Mouse (Mus musculus) NIH3T3 (cell line): ENCODE results near the gene Acss1.

Source experiments
- DNase-seq: peaks from one replicate; pipeline ENCODE4 v3.0.0-alpha.2; 2012; ENCODE audit warnings: low read depth

The Acss1 gene

DNA sequence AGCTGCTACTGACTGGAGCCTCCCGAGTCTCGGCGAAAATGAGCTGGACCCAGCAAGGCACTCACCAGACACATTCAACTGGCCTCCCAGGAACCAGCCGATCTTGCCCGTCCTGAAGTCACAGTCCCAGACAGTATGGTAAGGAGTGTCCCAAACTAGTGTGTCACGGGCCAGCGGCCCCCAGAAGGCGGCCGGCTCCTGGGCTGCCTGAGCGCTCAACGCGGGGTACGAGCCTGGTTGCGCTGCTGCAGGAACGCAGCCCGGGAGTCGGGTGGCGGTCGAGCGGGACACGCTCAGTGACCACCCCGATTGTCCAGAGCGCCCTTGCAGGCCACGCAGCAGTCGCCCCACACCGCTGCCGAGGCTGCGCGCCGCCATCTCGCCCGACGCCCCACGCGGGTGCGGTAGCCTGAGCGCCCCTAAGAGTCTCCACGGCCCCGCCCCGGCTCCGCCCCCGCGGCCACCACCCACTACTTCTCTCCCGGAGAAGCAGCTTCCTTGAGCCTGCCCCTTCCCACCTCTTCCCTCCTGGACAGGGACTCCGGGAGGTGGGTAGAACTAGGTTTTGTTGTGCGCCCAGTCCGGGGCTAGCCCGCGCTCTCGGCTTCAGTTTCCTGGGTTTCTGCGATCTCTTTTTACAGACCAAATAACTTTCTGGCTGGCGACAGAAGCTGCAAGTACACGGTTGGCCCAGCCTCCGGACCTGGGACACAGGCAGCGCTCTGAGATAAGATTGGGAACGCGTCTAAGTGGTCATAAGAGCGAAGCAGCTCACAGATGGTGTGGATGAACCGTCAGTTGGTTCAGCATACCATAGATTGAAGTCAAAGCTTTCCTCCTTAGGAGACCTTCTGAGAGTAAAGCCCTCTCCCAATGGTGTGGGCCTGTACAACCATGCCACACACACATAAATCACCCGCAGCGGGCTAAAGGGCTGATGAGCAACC lies at the start of gene Acss1:
Gene Acss1 (minus strand): TSS at position 681 of the 947 bp plus-strand sequence.
- no peak for DNase-seq

DNA sequence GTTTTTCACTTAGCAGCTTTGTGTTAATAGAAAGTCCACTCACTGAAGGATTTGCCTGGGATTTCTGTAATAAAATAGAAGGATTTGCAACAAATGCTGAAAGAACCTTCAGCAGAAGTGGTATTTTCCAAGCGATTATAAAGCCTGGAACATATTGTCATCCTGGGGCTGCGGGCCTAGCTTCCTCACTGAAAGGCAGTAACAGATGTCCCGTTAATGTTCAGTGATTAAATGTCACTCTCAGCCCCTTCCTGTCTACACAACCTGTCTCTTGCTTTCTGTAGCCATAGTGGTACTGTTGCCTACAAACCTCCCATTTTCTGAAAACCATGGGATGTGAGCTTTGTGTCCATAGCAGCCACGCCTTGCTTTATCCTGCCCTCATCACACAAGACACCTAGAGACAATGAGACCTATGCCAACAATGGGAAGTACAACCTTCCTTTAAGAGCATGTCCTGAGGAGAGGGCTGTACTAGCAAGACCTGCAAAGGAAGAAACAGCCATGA lies 43.9 kb upstream of the Acss1 start:
- no peak for DNase-seq

DNA sequence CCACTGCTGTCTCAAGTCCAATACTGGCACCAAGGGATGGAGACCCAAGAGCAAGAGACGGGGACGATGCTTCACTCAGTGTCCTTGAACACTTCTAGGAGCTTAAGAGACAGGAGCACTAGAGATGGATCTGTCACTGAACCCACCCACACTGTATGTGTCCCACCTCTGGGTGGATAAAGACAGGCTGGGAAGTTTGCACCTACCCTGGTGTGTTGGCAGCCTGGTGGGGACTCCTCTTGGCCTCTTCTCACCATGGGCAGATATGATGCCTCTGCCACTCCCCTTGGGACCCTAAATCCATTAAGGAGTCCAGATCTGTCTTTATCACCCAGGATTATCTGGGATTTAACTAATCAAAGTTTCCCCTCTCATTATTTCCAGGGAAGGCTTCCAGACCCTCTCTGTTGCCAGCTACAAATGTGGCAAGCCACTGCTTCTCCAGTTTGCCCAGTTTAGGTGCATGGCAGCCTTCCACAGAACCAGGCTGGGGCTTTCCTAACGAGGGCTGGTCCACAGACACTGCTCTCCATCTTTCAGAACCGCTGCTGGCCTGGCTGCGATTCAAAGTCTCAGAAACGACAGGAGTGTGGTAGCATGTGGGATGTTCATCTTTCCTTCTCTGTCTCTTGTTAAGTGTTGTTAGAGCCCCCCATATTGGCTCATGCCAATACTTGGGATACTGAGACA lies 23.3 kb upstream of the Acss1 start:
- no peak for DNase-seq

GRCm38 (mm10) chr2:150690216-150690615 lies 21.9 kb upstream of the Acss1 start:
- DNase-seq = no peak

GRCm38 (mm10) chr2:150689223-150689800 lies 21.0 kb upstream of the Acss1 start, which contains the start of gene Vsx1:
Gene Vsx1 (minus strand): TSS chr2:150689360.
- no peak for DNase-seq

- DNase-seq = no peak
Measured at GRCm38 (mm10) chr2:150688541-150689186, 20.4 kb upstream of the Acss1 start.

DNA sequence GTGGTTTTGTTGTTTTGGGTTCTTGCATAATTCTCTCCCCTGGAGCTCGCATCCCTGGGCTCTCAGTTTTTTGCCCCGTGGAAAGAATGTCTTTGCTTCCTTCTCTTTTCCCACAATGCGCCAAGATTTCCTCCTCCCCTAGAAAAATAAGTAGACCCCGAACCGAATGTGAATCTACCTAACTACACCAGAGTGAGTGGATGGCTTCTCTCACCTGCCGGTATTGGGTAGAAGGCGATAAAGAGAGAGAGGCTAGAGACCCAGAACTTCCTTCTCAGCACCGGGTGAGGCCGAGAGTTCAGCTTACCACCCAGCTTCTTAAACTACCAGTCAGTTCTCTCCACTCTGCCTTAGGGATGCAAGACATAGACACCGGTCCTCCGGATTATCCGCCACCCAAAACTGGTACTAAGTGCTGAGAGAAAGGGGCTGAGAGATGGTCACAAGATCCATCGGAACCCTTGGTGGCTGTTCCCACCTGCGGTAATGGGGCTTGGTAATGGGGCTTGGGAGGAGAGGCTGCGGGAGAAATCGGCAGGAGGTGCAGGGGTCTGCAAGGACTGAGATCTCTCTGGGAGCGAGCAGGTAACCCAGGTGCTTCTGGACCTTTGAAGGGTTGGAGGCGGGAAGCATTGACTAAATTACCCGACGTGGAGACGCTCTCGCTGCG lies 19.7 kb upstream of the Acss1 start:
- DNase-seq = no peak

DNA sequence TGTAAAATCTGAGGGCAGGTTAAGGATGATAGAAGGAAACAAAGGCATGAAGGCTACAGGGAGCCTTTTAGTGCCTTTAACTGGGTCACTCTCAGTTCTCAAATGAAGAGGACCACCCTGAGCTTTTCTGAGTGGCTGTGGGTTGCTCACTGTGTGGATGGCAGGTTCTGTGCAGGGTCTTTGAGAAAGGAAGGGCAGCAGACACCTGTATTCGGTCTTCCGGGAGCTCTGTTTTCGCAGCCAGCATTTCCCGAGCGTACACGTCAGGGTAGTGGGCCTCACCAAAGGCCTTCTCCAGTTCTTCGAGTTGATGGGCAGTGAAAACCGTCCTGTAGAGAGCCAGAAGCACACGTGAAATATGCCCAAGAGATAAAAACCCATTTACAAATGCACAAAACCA lies 17.1 kb upstream of the Acss1 start:
- no peak for DNase-seq

DNA sequence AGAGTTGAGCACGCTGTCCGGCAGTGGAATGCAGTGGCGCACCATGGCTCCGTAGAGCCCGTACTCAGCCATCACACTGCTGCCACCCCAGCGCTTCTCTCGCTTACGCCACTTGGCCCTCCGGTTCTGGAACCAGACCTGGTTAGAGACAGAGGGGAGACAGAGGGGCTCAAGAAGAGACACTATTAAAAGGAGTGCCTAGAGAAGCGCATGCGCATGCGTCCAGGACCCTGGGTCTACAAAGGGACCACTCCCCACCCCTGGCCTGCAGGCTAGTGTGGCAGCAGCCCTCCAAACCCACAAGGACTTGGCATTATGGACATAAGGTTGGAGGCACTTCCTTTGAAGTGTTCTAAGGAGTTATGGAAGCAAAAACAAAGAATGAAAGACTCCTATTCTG lies 16.2 kb upstream of the Acss1 start:
- no peak for DNase-seq

- no peak for DNase-seq
Measured at GRCm38 (mm10) chr2:150681581-150681980, 13.3 kb upstream of the Acss1 start.

DNA sequence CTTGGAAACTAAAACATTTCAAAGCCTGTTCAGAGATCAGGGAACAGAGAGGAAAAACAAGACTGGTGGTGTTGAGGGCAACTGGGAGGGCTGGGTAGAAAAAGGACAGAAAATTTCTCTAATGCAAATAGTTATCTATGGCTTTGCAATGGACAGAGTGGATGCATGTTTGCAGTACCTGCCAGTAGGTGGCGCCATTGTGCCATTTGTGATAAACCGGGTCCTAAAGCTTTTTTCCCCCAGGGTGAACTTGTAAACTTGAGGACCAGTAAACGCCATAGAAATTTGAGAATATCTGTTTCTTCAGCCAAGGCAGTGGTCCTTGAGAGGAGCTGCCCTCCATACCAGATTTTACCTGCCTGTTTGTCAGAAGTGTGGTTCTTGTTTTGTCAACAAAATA lies 10.1 kb upstream of the Acss1 start:
- DNase-seq = peak; percentile 89

- DNase-seq = no peak
Measured at GRCm38 (mm10) chr2:150675525-150675924, 7.2 kb upstream of the Acss1 start.

- DNase-seq = peak; percentile 82
Measured at GRCm38 (mm10) chr2:150674900-150675299, 6.6 kb upstream of the Acss1 start.

GRCm38 (mm10) chr2:150673929-150674328 lies 5.6 kb upstream of the Acss1 start:
- no peak for DNase-seq

DNA sequence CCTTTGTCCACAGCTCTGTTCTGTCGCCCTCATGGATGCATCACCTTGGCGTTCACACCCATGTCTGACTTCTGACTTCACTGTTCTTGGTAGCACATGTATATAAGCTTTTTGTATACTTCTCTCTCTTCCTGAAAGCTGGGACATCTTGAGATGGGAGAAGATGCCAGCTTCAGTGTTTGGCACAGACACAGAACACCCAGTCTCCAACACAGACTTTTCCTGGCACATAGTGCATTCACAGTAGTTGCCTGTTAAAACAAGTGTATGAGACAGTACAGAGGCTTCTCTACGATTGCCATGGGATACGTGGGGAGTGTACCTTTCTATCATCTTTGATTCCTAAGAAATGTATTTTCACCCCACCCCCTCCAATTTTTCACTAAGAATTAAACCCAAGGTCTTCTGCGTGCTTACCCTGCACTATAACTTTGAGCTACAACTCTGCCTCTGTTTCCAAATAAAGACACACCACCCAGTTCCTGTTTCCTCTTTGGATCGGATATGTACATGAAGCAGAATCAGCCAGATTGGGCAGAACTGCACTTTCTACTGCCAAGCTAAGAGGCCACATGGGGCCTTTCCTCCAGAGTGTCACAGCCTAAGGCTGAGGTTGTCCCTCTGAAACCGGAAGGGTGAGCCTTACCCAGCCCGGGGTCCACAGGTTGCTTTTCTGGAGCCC lies 3.5 kb upstream of the Acss1 start:
- DNase-seq = no peak

DNA sequence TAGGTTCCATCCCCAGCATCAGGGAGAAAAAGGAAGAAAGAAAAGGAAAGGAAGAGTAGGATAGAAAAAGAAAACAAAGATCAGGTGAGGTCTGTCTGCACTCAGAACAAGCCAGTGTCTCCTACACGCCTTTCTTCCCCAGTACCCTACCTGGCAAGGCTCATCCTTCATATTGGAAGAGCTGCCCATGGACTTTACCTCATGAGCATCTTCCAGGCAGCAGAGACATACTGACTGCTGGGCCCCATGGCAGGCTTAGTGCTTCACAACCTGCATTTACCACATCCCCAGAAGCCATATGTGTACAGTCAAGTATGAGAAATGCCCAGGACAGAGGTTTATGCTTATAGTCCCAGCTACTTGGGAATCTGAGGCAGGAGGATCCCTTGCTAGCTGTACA lies 2.6 kb upstream of the Acss1 start:
- no peak for DNase-seq

- no peak for DNase-seq
Measured at GRCm38 (mm10) chr2:150669454-150670045, 1.2 kb upstream of the Acss1 start.

DNA sequence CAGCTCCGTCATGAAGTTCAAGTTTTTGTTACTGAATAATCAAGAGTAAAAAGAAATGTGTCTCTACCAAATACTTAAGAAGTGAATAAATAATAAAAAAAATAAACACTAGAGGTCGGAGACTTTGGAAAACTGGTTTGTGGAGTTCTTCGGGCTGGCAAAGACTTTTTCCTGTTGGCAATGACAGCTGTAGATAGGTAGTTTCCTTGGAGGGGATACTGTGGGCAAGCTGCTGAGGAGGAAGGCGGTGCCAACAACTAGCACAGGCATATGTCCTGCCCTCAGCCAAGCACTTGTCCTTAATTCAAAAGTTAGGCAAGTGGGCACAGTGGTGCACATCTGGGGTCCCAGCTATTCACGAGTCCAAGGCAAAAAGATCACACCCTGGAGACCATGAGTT lies 656 bp upstream of the Acss1 start:
- no peak for DNase-seq

- no peak for DNase-seq
Measured at GRCm38 (mm10) chr2:150667065-150667819, 1.1 kb downstream of the Acss1 start.

DNA sequence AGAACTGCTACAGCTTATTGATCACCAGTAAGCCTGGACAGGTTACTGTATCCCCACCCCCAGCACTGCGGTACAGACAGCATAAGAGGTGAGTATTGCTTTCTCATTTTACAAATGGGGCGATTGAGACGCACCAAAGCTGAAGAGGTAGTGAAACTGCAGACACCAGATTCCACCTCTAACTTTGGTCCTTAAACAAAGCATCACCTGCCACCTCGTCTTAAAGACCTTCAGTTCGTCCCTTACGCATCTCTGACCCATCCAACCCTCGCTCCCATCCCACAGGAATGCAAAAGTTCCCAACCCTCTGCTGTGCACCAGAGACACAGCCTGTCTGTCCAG lies 1.6 kb downstream of the Acss1 start:
- no peak for DNase-seq
